Mouse (Mus musculus): ENCODE data around the gene Prkn.

DNA sequence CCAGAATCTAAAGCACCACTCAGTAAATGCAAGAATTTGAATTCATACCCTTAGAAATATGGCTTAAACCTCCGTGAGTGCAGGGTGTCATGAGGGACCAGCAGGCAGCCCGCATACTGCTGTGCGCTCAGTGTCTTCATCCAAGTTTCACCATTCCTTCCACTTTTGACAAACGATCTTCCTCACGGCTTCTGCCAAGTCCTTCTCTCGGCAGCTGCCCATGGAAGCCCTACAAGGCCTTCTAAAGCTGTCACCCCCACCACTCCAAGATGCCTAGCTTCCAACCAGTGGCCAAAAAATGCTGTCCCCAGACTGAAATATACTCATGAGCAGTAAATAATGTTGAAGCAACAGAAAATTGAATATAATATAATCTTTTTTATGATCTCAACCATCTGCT lies 580.7 kb downstream of the Prkn start:
- no peak for TF ChIP-seq CTCF (IDR thresholded peaks at IDR 0.05 in 2 of 3, conservative IDR thresholded peaks at IDR 0.05 in 1 of 3; ENCODE audit: control insufficient read depth in 1 of 3, insufficient read depth in 1 of 3, low read depth in 2 of 3, low read length in 3 of 3, poor library complexity in 1 of 3, severe bottlenecking in 1 of 3)
- no peak for TF ChIP-seq USF1 (IDR thresholded peaks at IDR 0.05; ENCODE audit: low read depth, low read length)
- TF ChIP-seq TCF12 (IDR thresholded peaks at IDR 0.05; ENCODE audit: low read depth, low read length), result no peak
- no peak for TF ChIP-seq MAX (IDR thresholded peaks at IDR 0.05; ENCODE audit: low read length)
- no peak for TF ChIP-seq POLR2AphosphoS2 (IDR thresholded peaks at IDR 0.05; ENCODE audit: low read length)
- no peak for TF ChIP-seq MYC (IDR thresholded peaks at IDR 0.05; ENCODE audit: low read depth, low read length)
- no peak for TF ChIP-seq POLR2A (IDR thresholded peaks at IDR 0.05; ENCODE audit: control insufficient read depth in 1 of 2, insufficient read depth in 1 of 2, low read depth in 1 of 2, low read length in 2 of 2, poor library complexity in 1 of 2)

Measured in MEL (cell line).